Mouse (Mus musculus): ENCODE results near the gene Ptprh. TPM values are rescaled to one million over a fixed set of nuclear protein-coding genes. Genes with fewer than 3 reads are reported as not detected.

Gene Ptprh
- polyA plus RNA-seq, 1 experiment from 2014 or later: not detected

DNA sequence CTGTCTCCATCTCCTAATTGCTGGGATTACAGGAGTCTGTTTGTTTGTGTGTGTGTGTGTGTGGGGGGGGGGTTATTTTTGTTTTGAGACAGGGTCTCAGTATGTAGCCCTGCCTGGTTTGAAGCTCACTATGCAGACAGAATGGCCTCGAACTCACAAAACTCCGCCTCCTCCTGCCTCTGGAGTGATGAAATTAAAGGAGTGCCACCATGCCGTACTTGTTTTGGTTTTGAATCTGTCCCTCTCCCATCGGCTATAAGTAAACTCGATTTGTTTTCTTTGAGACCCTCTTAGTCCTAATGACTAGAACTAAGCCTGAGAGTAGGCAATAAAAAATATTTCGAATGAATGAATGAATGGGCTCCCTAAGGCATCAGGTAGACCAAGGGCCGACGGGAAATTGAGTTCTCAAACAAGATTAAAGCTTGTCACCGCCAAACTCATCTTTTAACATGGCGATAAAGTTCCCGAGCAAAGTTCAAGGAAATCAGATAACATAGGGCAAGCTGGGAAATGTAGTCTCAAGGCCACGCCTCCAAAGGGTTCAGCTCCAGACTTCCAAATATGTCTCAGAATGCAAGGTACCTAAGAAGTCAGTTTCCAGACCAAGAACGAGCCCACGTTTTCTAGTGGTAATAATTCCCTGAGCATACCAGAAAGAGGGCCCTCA, 101.3 kb downstream of the Ptprh start:
- Histone ChIP-seq H3K4me3 (peak overlapping the region; percentile 97), H3K27me3 (replicated peaks; ENCODE audit: low read depth, poor library complexity, severe bottlenecking) (no peaks in the 10 kb centered on the region), H3K4me1 (peaks cover 35% of the 10 kb centered on the region), H3K9me3 (no peaks in the 10 kb centered on the region; the same call in 1 of the 2 replicates), H3K36me3 (replicated peaks) (peaks cover 6% of the 10 kb centered on the region), H3K27ac (replicated peaks) (peak overlapping the region; percentile 93)
- 12% methylated on average over 14 of the region's 14 CpGs for WGBS
- DNase-seq (ENCODE audit: low spot score): peak; percentile 36

DNA sequence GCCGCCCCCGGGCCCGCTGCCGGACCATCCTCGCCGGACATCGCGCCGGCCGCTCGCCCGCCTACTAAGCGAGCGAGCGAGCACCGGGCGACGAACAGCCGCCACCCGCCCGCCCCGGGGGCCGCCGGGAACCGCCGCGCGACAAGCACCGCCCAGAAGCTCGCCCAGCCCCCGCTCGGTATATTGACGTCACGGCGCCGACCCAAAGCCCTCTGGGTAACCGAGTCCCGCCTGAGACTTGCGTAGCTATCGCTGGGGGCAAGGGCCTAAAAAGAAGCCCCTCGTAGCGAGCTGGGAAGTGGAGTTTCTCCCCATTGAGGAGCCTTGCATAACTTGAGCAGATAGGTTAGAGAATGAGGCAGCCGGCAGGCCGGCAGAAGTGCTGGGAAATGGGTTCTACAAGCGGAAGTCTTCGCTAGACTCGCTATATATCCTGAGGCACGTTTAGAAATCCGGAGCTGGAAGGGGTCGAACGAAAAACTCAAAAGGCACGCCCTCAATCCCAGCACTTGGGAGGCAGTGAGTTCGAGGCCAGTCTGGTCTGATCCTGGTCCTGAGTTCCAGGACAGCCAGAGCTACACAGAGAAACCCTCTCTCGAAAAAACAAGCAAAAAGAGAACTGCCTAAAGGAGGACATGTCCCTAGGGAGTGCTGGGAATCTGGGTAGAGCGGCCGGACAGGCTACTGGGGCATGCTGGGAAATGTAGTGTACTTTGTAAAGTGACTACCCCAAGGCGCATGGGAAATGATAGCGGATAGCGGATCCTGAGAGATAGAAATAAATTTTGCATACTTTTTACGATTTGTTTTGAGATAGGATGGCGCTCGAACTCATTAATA, 102.1 kb downstream of the Ptprh start, which contains the start of gene Ppp1r12c:
Gene Ppp1r12c (minus strand): TSS at position 123 of the 840 bp plus-strand sequence.
- under 1% methylated on average over 62 of the region's 62 CpGs for WGBS
- H3K27ac ChIP-seq (replicated peaks): peak within 1 kb of the TSS; percentile 93
- H3K4me1 ChIP-seq: peaks cover 35% of the 10 kb centered on the region
- H3K9me3 ChIP-seq: no peaks in the 10 kb centered on the region; the same call in 1 of the 2 replicates
- H3K4me3 ChIP-seq: peak within 1 kb of the TSS; percentile 97
- H3K36me3 ChIP-seq (replicated peaks): peaks cover 14% of the 10 kb centered on the region
- H3K27me3 ChIP-seq (replicated peaks; ENCODE audit: low read depth, poor library complexity, severe bottlenecking): no peaks in the 10 kb centered on the region
- DNase-seq (ENCODE audit: low spot score): peak; percentile 95

DNA sequence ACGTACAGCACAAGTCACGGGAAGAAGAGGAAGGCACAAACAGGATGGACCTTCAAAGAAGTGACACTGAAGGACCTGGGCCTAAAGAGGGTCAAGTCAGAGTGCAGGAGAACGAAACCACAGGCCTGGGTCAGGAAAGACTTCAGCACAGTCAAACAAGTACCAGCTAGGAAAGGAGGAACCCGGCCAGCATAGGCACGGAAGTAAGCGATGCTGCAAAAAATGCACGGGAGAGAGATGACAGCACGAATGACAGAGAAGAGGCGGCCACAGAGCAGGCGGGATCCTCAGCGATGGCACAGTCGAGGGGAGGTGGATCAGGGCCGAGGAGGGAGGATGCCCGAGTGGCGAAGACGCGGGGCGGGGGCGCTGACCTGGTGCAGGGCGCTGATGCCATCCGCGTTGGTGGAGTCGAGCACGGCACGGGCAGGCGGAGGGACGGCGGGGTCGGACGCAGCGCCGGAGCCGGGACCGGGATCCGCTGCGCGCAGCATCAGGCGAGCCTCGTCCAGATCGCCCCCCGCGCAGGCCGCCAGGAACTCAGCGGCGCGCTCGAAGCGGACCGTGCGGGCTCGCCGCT, 102.9 kb downstream of the Ptprh start:
- H3K4me1 ChIP-seq: peaks cover 35% of the 10 kb centered on the region
- H3K27ac ChIP-seq (replicated peaks): peak overlapping the region; percentile 93
- H3K4me3 ChIP-seq: peak overlapping the region; percentile 97
- H3K27me3 ChIP-seq (replicated peaks; ENCODE audit: low read depth, poor library complexity, severe bottlenecking): no peaks in the 10 kb centered on the region
- H3K36me3 ChIP-seq (replicated peaks): peaks cover 22% of the 10 kb centered on the region
- H3K9me3 ChIP-seq: no peaks in the 10 kb centered on the region; the same call in 1 of the 2 replicates
- DNase-seq (ENCODE audit: low spot score): peak; percentile 55
- under 1% methylated on average over 49 of the region's 52 CpGs for WGBS

DNA sequence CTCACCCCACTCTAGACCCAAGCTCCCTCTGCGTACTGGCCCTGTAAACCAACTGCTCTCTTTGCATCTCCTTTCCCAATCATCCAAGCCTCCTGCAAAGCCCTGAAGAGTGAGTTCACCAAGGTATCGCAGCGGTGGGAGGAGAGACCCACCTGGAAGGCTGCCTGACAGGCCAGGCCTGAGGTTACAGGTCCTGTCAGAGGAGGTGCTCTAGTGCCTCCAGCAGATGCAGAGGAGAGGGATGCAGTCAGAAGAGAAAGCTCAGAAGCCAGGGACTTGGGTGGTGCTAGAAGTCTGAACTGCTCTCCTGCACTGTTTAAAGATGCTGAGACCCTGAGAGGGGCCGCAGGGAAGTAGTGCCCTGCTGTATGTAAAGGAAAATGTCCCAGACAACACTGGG, 104.8 kb downstream of the Ptprh start:
- no peaks in the 10 kb centered on the region for H3K27me3 ChIP-seq (replicated peaks; ENCODE audit: low read depth, poor library complexity, severe bottlenecking)
- peaks cover 41% of the 10 kb centered on the region for H3K36me3 ChIP-seq (replicated peaks)
- no peak for DNase-seq (ENCODE audit: low spot score)
- H3K4me3 ChIP-seq: peak overlapping the region; percentile 97
- 89% methylated on average over 4 of the region's 4 CpGs for WGBS
- H3K27ac ChIP-seq (replicated peaks): no peak overlapping the region
- peaks cover 35% of the 10 kb centered on the region for H3K4me1 ChIP-seq
- H3K9me3 ChIP-seq: no peaks in the 10 kb centered on the region; the same call in 1 of the 2 replicates

Small RNA genes lying within 50 kb of the gene (microRNA-seq; reads per million reads assigned to microRNA genes)
- gene Gm23577: not detected

Other genes with a start within 250 kb of the Ptprh start
- 0.24 and 0.31 TPM in 2 replicates for gene Gp6, start 206.3 kb downstream of the Ptprh start, polyA plus RNA-seq (2016; fragmentation: Nextera tagmentation; extraction: Ambion mirVana)
- gene Rdh13, start 158.4 kb downstream of the Ptprh start, polyA plus RNA-seq (2016; fragmentation: Nextera tagmentation; extraction: Ambion mirVana): 35.5 and 36.9 TPM in 2 replicates
- 4.8 and 5.3 TPM in 2 replicates for gene Eps8l1, start 143.4 kb downstream of the Ptprh start, polyA plus RNA-seq (2016; fragmentation: Nextera tagmentation; extraction: Ambion mirVana)
- 35.5 and 40.5 TPM in 2 replicates for gene Ppp1r12c, start 102.4 kb downstream of the Ptprh start, polyA plus RNA-seq (2016; fragmentation: Nextera tagmentation; extraction: Ambion mirVana)
- gene Tnnt1, start 87.7 kb downstream of the Ptprh start, polyA plus RNA-seq (2016; fragmentation: Nextera tagmentation; extraction: Ambion mirVana): 8.3 and 10.4 TPM in 2 replicates
- 2.7 and 3.6 TPM in 2 replicates for gene Tnni3, start 79.8 kb downstream of the Ptprh start, polyA plus RNA-seq (2016; fragmentation: Nextera tagmentation; extraction: Ambion mirVana)
- gene Dnaaf3, start 71.6 kb downstream of the Ptprh start, polyA plus RNA-seq (2016; fragmentation: Nextera tagmentation; extraction: Ambion mirVana): 1.9 and 3.0 TPM in 2 replicates
- gene Syt5, start 56.5 kb downstream of the Ptprh start, polyA plus RNA-seq (2016; fragmentation: Nextera tagmentation; extraction: Ambion mirVana): 4.3 and 5.6 TPM in 2 replicates
- 1.9 and 2.1 TPM in 2 replicates for gene Tmem86b, start 27.4 kb upstream of the Ptprh start, polyA plus RNA-seq (2016; fragmentation: Nextera tagmentation; extraction: Ambion mirVana)
- 9.3 and 11.0 TPM in 2 replicates for gene Ppp6r1, start 55.0 kb upstream of the Ptprh start, polyA plus RNA-seq (2016; fragmentation: Nextera tagmentation; extraction: Ambion mirVana)
- gene Hspbp1, start 81.0 kb upstream of the Ptprh start, polyA plus RNA-seq (2016; fragmentation: Nextera tagmentation; extraction: Ambion mirVana): 131 and 136 TPM in 2 replicates
- gene Brsk1, start 86.6 kb upstream of the Ptprh start, polyA plus RNA-seq (2016; fragmentation: Nextera tagmentation; extraction: Ambion mirVana): 2.0 and 2.2 TPM in 2 replicates
- 0.14 and 0.20 TPM in 2 replicates for gene Tmem150b, start 121.2 kb upstream of the Ptprh start, polyA plus RNA-seq (2016; fragmentation: Nextera tagmentation; extraction: Ambion mirVana)
- 102 and 103 TPM in 2 replicates for gene Kmt5c, start 136.1 kb upstream of the Ptprh start, polyA plus RNA-seq (2016; fragmentation: Nextera tagmentation; extraction: Ambion mirVana)
- gene Cox6b2, start 149.1 kb upstream of the Ptprh start, polyA plus RNA-seq (2016; fragmentation: Nextera tagmentation; extraction: Ambion mirVana): 42.5 and 46.0 TPM in 2 replicates
- not detected in 2 replicates for gene Fam71e2, start 167.3 kb upstream of the Ptprh start, polyA plus RNA-seq (2016; fragmentation: Nextera tagmentation; extraction: Ambion mirVana)
- gene Il11, start 178.8 kb upstream of the Ptprh start, polyA plus RNA-seq (2016; fragmentation: Nextera tagmentation; extraction: Ambion mirVana): 0.15 and 0.19 TPM in 2 replicates
- not detected in 2 replicates for gene Tmem190, start 178.9 kb upstream of the Ptprh start, polyA plus RNA-seq (2016; fragmentation: Nextera tagmentation; extraction: Ambion mirVana)
- 4.1 and 4.2 TPM in 2 replicates for gene Tmem238, start 185.6 kb upstream of the Ptprh start, polyA plus RNA-seq (2016; fragmentation: Nextera tagmentation; extraction: Ambion mirVana)
- gene Rpl28, start 188.8 kb upstream of the Ptprh start, polyA plus RNA-seq (2016; fragmentation: Nextera tagmentation; extraction: Ambion mirVana): 386 and 403 TPM in 2 replicates
- gene Ube2s, start 208.5 kb upstream of the Ptprh start, polyA plus RNA-seq (2016; fragmentation: Nextera tagmentation; extraction: Ambion mirVana): 422 and 438 TPM in 2 replicates
- 0.23 and 0.35 TPM in 2 replicates for gene Shisa7, start 240.7 kb upstream of the Ptprh start, polyA plus RNA-seq (2016; fragmentation: Nextera tagmentation; extraction: Ambion mirVana)

All from embryonic facial prominence, embryonic 10.5 days (tissue).